Mouse (Mus musculus) liver, embryonic 15.5 days (tissue): Measurements from ENCODE around the gene Gm20821. TPM values are rescaled to one million over a fixed set of nuclear protein-coding genes. Genes with fewer than 3 reads are reported as not detected.
"Not testable (repeated sequence)": the region's sequence is repeated elsewhere in the genome, so short reads cannot be mapped to it uniquely, and the experiment has no call there.

ENCODE experiments used
- ATAC-seq: fragments of 200-750 bp; cut with Nextera tagmentation; 2 replicates; pipeline ENCODE4 v1.8.0; 2017; ENCODE audit warnings: moderate number of reproducible peaks, mild to moderate bottlenecking, moderate library complexity; ENCODE audit not compliant: insufficient read depth
- H3K27ac ChIP-seq: fragments of 300-500 bp; sonication (generic); replicated peaks from 2 replicates; pipeline ENCODE4 v1.5.1; 2015; ENCODE audit warnings: mild to moderate bottlenecking, inconsistent platforms
- H3K27me3 ChIP-seq: fragments of 300-500 bp; sonication (generic); 2 replicates; pipeline ENCODE4 v1.6.1; 2015; ENCODE audit warnings: mild to moderate bottlenecking, inconsistent platforms
- H3K36me3 ChIP-seq: fragments of 300-500 bp; sonication (generic); replicated peaks from 2 replicates; pipeline ENCODE4 v1.6.1; 2015; ENCODE audit warnings: moderate library complexity, mild to moderate bottlenecking, inconsistent platforms
- H3K4me1 ChIP-seq: fragments of 300-500 bp; sonication (generic); replicated peaks from 2 replicates; pipeline ENCODE4 v1.6.1; 2015; ENCODE audit warnings: inconsistent platforms
- H3K4me2 ChIP-seq: fragments of 300-500 bp; sonication (generic); 2 replicates; pipeline ENCODE4 v1.6.1; 2015; ENCODE audit warnings: moderate library complexity, mild to moderate bottlenecking, inconsistent platforms
- H3K4me3 ChIP-seq: fragments of 300-500 bp; sonication (generic); replicated peaks from 2 replicates; pipeline ENCODE4 v1.5.1; 2015; ENCODE audit warnings: mild to moderate bottlenecking, inconsistent platforms
- H3K9ac ChIP-seq: fragments of 300-500 bp; sonication (generic); 2 replicates; pipeline ENCODE4 v1.6.1; 2015; ENCODE audit warnings: moderate library complexity, mild to moderate bottlenecking, inconsistent platforms
- H3K9me3 ChIP-seq: fragments of 300-500 bp; sonication (generic); replicated peaks from 2 replicates; pipeline ENCODE4 v1.6.1; 2016; ENCODE audit warnings: inconsistent platforms
- WGBS: fragments of 180-500 bp; shearing (Covaris S2); methylation state at CpG from one replicate; pipeline ENCODE4 v1.1.7; 2015; ENCODE audit warnings: mixed read lengths; ENCODE audit not compliant: insufficient replicate concordance; 5-methylcytosine and 5-hydroxymethylcytosine counted together
- polyA plus RNA-seq: library from polyadenylated mRNA; unstranded; fragments of >200 nt; fragmentation: Nextera tagmentation; extraction: Ambion mirVana; gene quantifications from 2 replicates; pipeline ENCODE4 v1.2.1, GENCODE M21; 2015

Gm20821 gene
- not detected in 2 replicates for polyA plus RNA-seq

DNA sequence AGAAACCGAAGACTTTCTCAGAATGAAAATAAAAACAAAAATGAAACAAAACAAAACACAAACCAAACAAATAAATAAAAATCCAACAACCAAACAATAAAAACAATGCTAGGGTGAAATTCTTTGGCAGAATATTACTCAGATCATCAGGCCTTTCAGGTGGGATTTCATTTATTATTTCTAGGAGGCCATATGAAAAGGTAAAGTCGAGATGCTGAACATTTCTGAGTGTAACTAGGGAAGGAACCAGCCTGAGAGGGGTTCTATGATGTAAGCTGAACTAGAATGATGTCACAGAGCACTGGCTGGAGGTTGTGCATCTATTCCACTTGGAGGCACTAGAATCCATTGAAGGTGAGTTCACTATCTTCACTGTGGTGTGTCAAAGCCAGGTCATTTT is at the start of gene Gm20821:
Gene Gm20821 (plus strand): TSS at position 301 of the 400 bp plus-strand sequence.
- whole genome bisulfite sequencing: 21% methylated on average over 2 of the region's 2 CpGs

More for the DNA sequence above, at the start of gene Gm20821:
- not testable (repeated sequence) for H3K9me3 ChIP-seq, ATAC-seq, H3K27me3 ChIP-seq, H3K36me3 ChIP-seq, H3K27ac ChIP-seq, H3K4me1 ChIP-seq, H3K4me2 ChIP-seq, H3K4me3 ChIP-seq, H3K9ac ChIP-seq
